Mouse (Mus musculus): ENCODE results near the gene Fam208a. TPM values are rescaled to one million over a fixed set of nuclear protein-coding genes. Genes with fewer than 3 reads are reported as not detected.

The Fam208a gene
- polyA plus RNA-seq, 1 experiment from 2014 or later = 9.1 TPM

- H3K27ac ChIP-seq = no peak overlapping the region
- H3K9me3 ChIP-seq (replicated peaks) = no peaks in the 10 kb centered on the region
- 84% methylated on average over 4 of the region's 4 CpGs for WGBS
- H3K9ac ChIP-seq = no peak overlapping the region
- H3K4me2 ChIP-seq = no peak overlapping the region
- H3K4me3 ChIP-seq = no peak overlapping the region
- H3K27me3 ChIP-seq = no peaks in the 10 kb centered on the region
- H3K4me1 ChIP-seq (replicated peaks) = peaks cover 3% of the 10 kb centered on the region; the same call in 1 of the 2 replicates
- peaks cover 11% of the 10 kb centered on the region; the same call in 1 of the 2 replicates for H3K36me3 ChIP-seq
- no peak for ATAC-seq (replicated peaks; ENCODE audit: insufficient number of reproducible peaks, insufficient read depth, low FRiP score, low read depth)
Observed at GRCm38 (mm10) chr14:27501096-27501495, 72.5 kb downstream of the Fam208a start.

GRCm38 (mm10) chr14:27507894-27508643, 79.4 kb downstream of the Fam208a start, which contains the start of gene Ccdc66:
Gene Ccdc66 (minus strand): TSS chr14:27508460.
- H3K9me3 ChIP-seq (replicated peaks) = no peaks in the 10 kb centered on the region
- peak; percentile 97 for ATAC-seq (replicated peaks; ENCODE audit: insufficient number of reproducible peaks, insufficient read depth, low FRiP score, low read depth)
- peaks cover 5% of the 10 kb centered on the region; the same call in 1 of the 2 replicates for H3K36me3 ChIP-seq
- H3K9ac ChIP-seq = peak within 1 kb of the TSS; percentile 68
- peak within 1 kb of the TSS; percentile 81 for H3K4me3 ChIP-seq
- WGBS = under 1% methylated on average over 51 of the region's 51 CpGs
- H3K4me1 ChIP-seq (replicated peaks) = peaks cover 10% of the 10 kb centered on the region
- peak within 1 kb of the TSS; percentile 64 for H3K27ac ChIP-seq
- H3K27me3 ChIP-seq = no peaks in the 10 kb centered on the region
- peak within 1 kb of the TSS; percentile 79 for H3K4me2 ChIP-seq

GRCm38 (mm10) chr14:27508644-27509301, 80.1 kb downstream of the Fam208a start:
- 21% methylated on average over 15 of the region's 15 CpGs for WGBS
- peak overlapping the region; percentile 44 for H3K9ac ChIP-seq
- peak overlapping the region; percentile 81 for H3K4me3 ChIP-seq
- peak overlapping the region; percentile 64 for H3K27ac ChIP-seq
- H3K4me1 ChIP-seq (replicated peaks) = peaks cover 10% of the 10 kb centered on the region
- peak; percentile 40 for ATAC-seq (replicated peaks; ENCODE audit: insufficient number of reproducible peaks, insufficient read depth, low FRiP score, low read depth)
- peaks cover 5% of the 10 kb centered on the region; the same call in 1 of the 2 replicates for H3K36me3 ChIP-seq
- H3K27me3 ChIP-seq = no peaks in the 10 kb centered on the region
- peak overlapping the region; percentile 79 for H3K4me2 ChIP-seq
- no peaks in the 10 kb centered on the region for H3K9me3 ChIP-seq (replicated peaks)

- Histone ChIP-seq H3K4me1 (replicated peaks) (no peaks in the 10 kb centered on the region), H3K27ac (no peak overlapping the region), H3K27me3 (no peaks in the 10 kb centered on the region), H3K9me3 (replicated peaks) (no peaks in the 10 kb centered on the region), H3K4me2 (no peak overlapping the region), H3K9ac (no peak overlapping the region), H3K36me3 (no peaks in the 10 kb centered on the region), H3K4me3 (no peak overlapping the region)
- no peak for ATAC-seq (replicated peaks; ENCODE audit: insufficient number of reproducible peaks, insufficient read depth, low FRiP score, low read depth)
Observed at GRCm38 (mm10) chr14:27524541-27524940, 95.9 kb downstream of the Fam208a start.

Small RNA genes within 50 kb of the gene (microRNA-seq; reads per million reads assigned to microRNA genes)
- gene Gm23633 = not detected

Other genes with a start within 250 kb of the Fam208a start
- 7.9 and 9.1 TPM in 2 replicates for gene Ccdc66, start 79.6 kb downstream of the Fam208a start, polyA plus RNA-seq (2015; fragmentation: Nextera tagmentation; extraction: Ambion mirVana)
- 2.1 and 2.2 TPM in 2 replicates for gene Erc2, start 193.6 kb downstream of the Fam208a start, polyA plus RNA-seq (2015; fragmentation: Nextera tagmentation; extraction: Ambion mirVana)